Mouse (Mus musculus): ENCODE results near the gene Grid1. TPM values are rescaled to one million over a fixed set of nuclear protein-coding genes. Genes with fewer than 3 reads are reported as not detected.

The Grid1 gene
- polyA plus RNA-seq, 1 experiment, result 0.24 TPM

- TF ChIP-seq EP300 (IDR thresholded peaks at IDR 0.05; ENCODE audit: insufficient read depth, low read depth, low read length) (no peak), CTCF (IDR thresholded peaks at IDR 0.05; ENCODE audit: low read depth, low read length) (no peak), POLR2A (IDR thresholded peaks at IDR 0.05; ENCODE audit: insufficient read depth, low read length) (no peak)
- H3K4me1 ChIP-seq (ENCODE audit: control insufficient read depth, insufficient read depth, low read length), result no peaks in the 10 kb centered on the region
These were observed 402.3 kb downstream of the Grid1 start for GRCm38 (mm10) chr14:35222196-35222595.

GRCm38 (mm10) chr14:35227581-35227980 lies 407.7 kb downstream of the Grid1 start:
- H3K9ac ChIP-seq (ENCODE audit: low read depth, poor library complexity, severe bottlenecking), result no peak overlapping the region
- no peak overlapping the region for H3K27ac ChIP-seq (ENCODE audit: insufficient read depth, low read length)
- TF ChIP-seq CTCF (IDR thresholded peaks at IDR 0.05; ENCODE audit: low read depth, low read length) (no peak), POLR2A (IDR thresholded peaks at IDR 0.05; ENCODE audit: insufficient read depth, low read length) (no peak), EP300 (IDR thresholded peaks at IDR 0.05; ENCODE audit: insufficient read depth, low read depth, low read length) (no peak)
- no peaks in the 10 kb centered on the region for H3K4me1 ChIP-seq (ENCODE audit: control insufficient read depth, insufficient read depth, low read length)
- H3K36me3 ChIP-seq (ENCODE audit: control insufficient read depth, insufficient read depth, low read length, poor library complexity, severe bottlenecking), result no peaks in the 10 kb centered on the region
- no peaks in the 10 kb centered on the region for H3K27me3 ChIP-seq (ENCODE audit: control insufficient read depth, insufficient read depth, low read length, poor library complexity, severe bottlenecking)
- H3K9me3 ChIP-seq (replicated peaks; ENCODE audit: control insufficient read depth, insufficient read depth, low read length, poor library complexity, severe bottlenecking), result no peaks in the 10 kb centered on the region
- H3K4me3 ChIP-seq (ENCODE audit: low read depth, low read length), result no peak overlapping the region

More at GRCm38 (mm10) chr14:35222196-35222595, 402.3 kb downstream of the Grid1 start:
- Histone ChIP-seq H3K4me3 (ENCODE audit: low read depth, low read length) (no peak overlapping the region), H3K9ac (ENCODE audit: low read depth, poor library complexity, severe bottlenecking) (no peak overlapping the region), H3K27ac (ENCODE audit: insufficient read depth, low read length) (no peak overlapping the region), H3K27me3 (ENCODE audit: control insufficient read depth, insufficient read depth, low read length, poor library complexity, severe bottlenecking) (no peaks in the 10 kb centered on the region), H3K36me3 (ENCODE audit: control insufficient read depth, insufficient read depth, low read length, poor library complexity, severe bottlenecking) (no peaks in the 10 kb centered on the region), H3K9me3 (replicated peaks; ENCODE audit: control insufficient read depth, insufficient read depth, low read length, poor library complexity, severe bottlenecking) (no peaks in the 10 kb centered on the region)

DNA sequence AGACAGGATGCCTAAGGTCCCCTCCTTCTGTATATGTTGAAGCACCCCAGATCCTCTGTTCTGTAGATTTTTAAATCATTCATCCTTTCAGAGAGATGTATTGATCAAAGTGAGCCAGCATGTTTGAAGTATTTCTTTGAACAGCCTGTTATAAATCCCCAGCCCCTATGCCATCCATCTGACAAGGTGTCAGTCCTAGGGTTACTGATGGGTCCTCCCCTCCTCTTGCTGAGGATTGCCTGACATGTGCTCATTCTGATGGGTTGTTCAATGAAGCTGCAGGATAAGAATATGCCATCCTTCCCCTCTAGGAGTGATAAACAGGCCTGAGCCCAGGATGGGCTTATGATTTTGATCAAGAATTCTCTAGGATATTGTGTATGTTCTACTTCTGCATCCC lies 411.5 kb downstream of the Grid1 start:
- Histone ChIP-seq H3K36me3 (ENCODE audit: control insufficient read depth, insufficient read depth, low read length, poor library complexity, severe bottlenecking) (no peaks in the 10 kb centered on the region), H3K27ac (ENCODE audit: insufficient read depth, low read length) (no peak overlapping the region)

DNA sequence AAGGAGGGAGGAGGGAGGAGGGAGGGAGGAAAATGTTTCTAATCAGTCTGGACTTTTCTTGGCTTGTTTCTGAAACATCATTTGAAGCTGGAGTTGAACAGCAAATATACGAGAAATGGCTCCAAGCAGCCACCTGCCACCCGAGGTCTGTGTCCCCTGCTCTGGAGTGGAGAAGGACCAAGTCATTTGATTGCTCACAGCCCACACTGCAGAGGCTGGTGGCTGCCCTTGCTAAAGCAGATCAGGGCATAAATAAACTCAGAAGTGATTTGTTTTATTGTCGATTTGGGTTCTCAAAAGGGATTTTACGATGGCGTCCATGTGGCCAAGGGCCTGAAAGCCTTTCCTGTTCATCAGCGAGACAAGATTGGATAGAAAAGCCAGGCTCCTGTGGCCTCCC lies 423.0 kb downstream of the Grid1 start:
- no peaks in the 10 kb centered on the region for H3K9me3 ChIP-seq (replicated peaks; ENCODE audit: control insufficient read depth, insufficient read depth, low read length, poor library complexity, severe bottlenecking)
- TF ChIP-seq CTCF (IDR thresholded peaks at IDR 0.05; ENCODE audit: low read depth, low read length), result no peak
- TF ChIP-seq EP300 (IDR thresholded peaks at IDR 0.05; ENCODE audit: insufficient read depth, low read depth, low read length), result no peak
- no peak for TF ChIP-seq POLR2A (IDR thresholded peaks at IDR 0.05; ENCODE audit: insufficient read depth, low read length)
- no peaks in the 10 kb centered on the region for H3K27me3 ChIP-seq (ENCODE audit: control insufficient read depth, insufficient read depth, low read length, poor library complexity, severe bottlenecking)
- H3K36me3 ChIP-seq (ENCODE audit: control insufficient read depth, insufficient read depth, low read length, poor library complexity, severe bottlenecking), result no peaks in the 10 kb centered on the region
- no peak overlapping the region for H3K4me3 ChIP-seq (ENCODE audit: low read depth, low read length)
- H3K4me1 ChIP-seq (ENCODE audit: control insufficient read depth, insufficient read depth, low read length), result no peaks in the 10 kb centered on the region
- H3K9ac ChIP-seq (ENCODE audit: low read depth, poor library complexity, severe bottlenecking), result no peak overlapping the region
- no peak overlapping the region for H3K27ac ChIP-seq (ENCODE audit: insufficient read depth, low read length)

More for the DNA sequence above, 411.5 kb downstream of the Grid1 start:
- Histone ChIP-seq H3K9ac (ENCODE audit: low read depth, poor library complexity, severe bottlenecking) (no peak overlapping the region), H3K4me1 (ENCODE audit: control insufficient read depth, insufficient read depth, low read length) (no peaks in the 10 kb centered on the region), H3K27me3 (ENCODE audit: control insufficient read depth, insufficient read depth, low read length, poor library complexity, severe bottlenecking) (no peaks in the 10 kb centered on the region), H3K9me3 (replicated peaks; ENCODE audit: control insufficient read depth, insufficient read depth, low read length, poor library complexity, severe bottlenecking) (no peaks in the 10 kb centered on the region), H3K4me3 (ENCODE audit: low read depth, low read length) (no peak overlapping the region)
- TF ChIP-seq CTCF (IDR thresholded peaks at IDR 0.05; ENCODE audit: low read depth, low read length) (no peak), EP300 (IDR thresholded peaks at IDR 0.05; ENCODE audit: insufficient read depth, low read depth, low read length) (no peak), POLR2A (IDR thresholded peaks at IDR 0.05; ENCODE audit: insufficient read depth, low read length) (no peak)

DNA sequence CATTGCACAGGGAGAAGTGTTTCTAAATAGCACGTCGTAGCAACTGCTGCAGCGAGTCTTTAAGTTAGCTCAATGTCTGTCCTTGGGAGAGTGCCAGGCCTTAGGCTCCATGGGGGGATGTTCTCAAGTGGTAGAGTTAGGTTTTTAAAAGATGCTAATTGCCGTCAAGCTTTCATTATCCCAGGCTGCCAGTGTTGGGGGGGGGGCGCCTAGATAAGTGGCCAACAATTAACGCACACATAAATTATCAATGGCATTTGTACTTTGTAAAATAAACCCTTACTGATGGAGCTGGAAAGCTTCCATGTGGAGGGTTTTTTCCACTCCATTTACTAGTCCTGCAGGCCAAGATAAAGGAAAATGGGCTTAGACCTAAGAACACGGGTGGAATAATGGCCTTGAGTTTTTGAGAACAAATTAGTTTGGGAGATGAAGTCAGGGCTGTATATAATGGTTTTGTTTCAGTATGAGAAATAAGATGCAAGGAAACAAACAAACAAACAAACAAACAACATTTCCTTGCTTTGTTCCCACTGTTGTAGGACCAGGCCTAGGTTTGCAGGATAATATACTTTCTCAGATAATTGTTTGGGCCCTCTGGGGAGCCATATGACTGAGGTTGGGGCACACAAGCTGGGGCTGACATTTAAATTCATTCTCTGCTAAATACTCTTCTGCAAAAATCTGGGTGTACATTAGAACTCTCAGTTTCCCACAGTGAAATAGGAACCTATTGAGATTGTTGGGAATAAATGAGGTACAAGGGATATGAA lies 425.1 kb downstream of the Grid1 start:
- TF ChIP-seq POLR2A (IDR thresholded peaks at IDR 0.05; ENCODE audit: insufficient read depth, low read length), result no peak
- no peak for TF ChIP-seq EP300 (IDR thresholded peaks at IDR 0.05; ENCODE audit: insufficient read depth, low read depth, low read length)
- Histone ChIP-seq H3K4me1 (ENCODE audit: control insufficient read depth, insufficient read depth, low read length) (no peaks in the 10 kb centered on the region), H3K27ac (ENCODE audit: insufficient read depth, low read length) (no peak overlapping the region), H3K9me3 (replicated peaks; ENCODE audit: control insufficient read depth, insufficient read depth, low read length, poor library complexity, severe bottlenecking) (no peaks in the 10 kb centered on the region), H3K4me3 (ENCODE audit: low read depth, low read length) (no peak overlapping the region), H3K27me3 (ENCODE audit: control insufficient read depth, insufficient read depth, low read length, poor library complexity, severe bottlenecking) (no peaks in the 10 kb centered on the region), H3K36me3 (ENCODE audit: control insufficient read depth, insufficient read depth, low read length, poor library complexity, severe bottlenecking) (no peaks in the 10 kb centered on the region), H3K9ac (ENCODE audit: low read depth, poor library complexity, severe bottlenecking) (no peak overlapping the region)

DNA sequence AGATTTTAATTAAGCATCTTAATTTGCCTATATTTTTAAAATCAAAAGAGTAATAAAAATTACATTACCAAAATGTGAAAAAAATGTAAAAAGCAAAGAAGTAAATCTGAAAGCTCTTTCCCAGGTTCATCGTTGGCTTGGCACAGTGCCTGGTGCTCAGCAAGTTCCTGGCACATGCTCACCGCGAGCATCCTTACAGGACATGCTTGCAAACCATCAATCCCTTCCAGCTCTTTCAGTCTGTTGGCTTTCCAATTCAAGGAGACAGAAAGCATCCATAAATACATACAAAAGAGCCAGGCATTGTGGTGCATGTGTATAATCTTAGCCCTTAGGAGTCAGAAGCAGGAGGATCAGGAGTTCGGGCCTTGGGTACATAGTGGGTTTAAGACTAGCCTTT lies 430.5 kb downstream of the Grid1 start:
- Histone ChIP-seq H3K36me3 (ENCODE audit: control insufficient read depth, insufficient read depth, low read length, poor library complexity, severe bottlenecking) (no peaks in the 10 kb centered on the region), H3K27me3 (ENCODE audit: control insufficient read depth, insufficient read depth, low read length, poor library complexity, severe bottlenecking) (no peaks in the 10 kb centered on the region), H3K4me1 (ENCODE audit: control insufficient read depth, insufficient read depth, low read length) (no peaks in the 10 kb centered on the region), H3K27ac (ENCODE audit: insufficient read depth, low read length) (no peak overlapping the region), H3K4me3 (ENCODE audit: low read depth, low read length) (no peak overlapping the region), H3K9me3 (replicated peaks; ENCODE audit: control insufficient read depth, insufficient read depth, low read length, poor library complexity, severe bottlenecking) (no peaks in the 10 kb centered on the region), H3K9ac (ENCODE audit: low read depth, poor library complexity, severe bottlenecking) (no peak overlapping the region)
- TF ChIP-seq CTCF (IDR thresholded peaks at IDR 0.05; ENCODE audit: low read depth, low read length) (no peak), POLR2A (IDR thresholded peaks at IDR 0.05; ENCODE audit: insufficient read depth, low read length) (no peak), EP300 (IDR thresholded peaks at IDR 0.05; ENCODE audit: insufficient read depth, low read depth, low read length) (no peak)
